Mouse (Mus musculus): Measurements from ENCODE around the gene Zfp473.
A peak's percentile ranks its signal among the peaks of the same experiment; 100 is the strongest.
"Not testable (repeated sequence)": the region's sequence is repeated elsewhere in the genome, so short reads cannot be mapped to it uniquely, and the experiment has no call there.

Gene Zfp473

GRCm38 (mm10) chr7:44709881-44710280 is 41.0 kb downstream of the Zfp473 start:
- DNase-seq, result no peak

DNA sequence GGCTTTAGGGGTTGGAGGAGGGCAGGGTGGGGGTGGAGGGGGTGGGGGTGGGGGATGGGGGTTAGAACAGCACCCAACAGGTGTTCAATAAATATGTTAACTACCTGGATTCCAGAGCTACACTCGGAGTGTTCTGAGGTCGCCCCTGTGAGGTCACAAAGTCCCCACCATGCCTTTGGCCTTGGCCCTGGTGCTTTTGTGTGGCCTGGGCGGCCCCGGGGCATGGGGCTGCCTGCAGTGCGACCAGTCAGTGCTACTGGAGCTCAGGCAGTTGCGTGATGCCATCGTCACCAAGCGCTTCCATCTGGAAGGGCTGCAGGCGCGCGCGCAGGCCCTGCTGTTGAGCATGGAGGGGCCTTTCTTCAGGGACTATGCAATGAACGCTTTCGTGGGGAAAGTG is 42.3 kb downstream of the Zfp473 start, which contains the start of gene Izumo2:
Gene Izumo2, plus strand, starts transcription at position 169 of the 400 bp plus-strand sequence.
- DNase-seq, result no peak

DNA sequence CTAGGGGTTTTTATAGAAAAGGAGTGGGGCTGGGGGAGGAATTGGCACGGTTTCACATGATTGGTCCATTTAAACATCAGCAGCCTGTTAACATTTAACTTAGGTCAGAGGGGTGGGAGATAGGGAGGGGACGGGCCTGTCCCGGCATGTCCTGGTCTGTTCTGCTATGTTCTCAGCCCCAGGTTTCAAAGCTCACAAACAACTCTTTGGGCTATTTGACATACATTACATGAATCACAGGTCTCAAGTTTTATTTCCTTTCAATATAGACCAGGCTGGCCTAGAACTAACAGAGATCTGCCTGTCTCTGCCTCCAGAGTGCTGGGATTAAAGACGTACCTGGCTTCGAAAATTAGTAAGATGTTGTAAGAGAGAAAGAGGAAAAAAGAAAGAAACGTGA is 42.8 kb downstream of the Zfp473 start:
- not testable (repeated sequence) for DNase-seq

GRCm38 (mm10) chr7:44707169-44707675 is 43.6 kb downstream of the Zfp473 start:
- no peak for DNase-seq

DNA sequence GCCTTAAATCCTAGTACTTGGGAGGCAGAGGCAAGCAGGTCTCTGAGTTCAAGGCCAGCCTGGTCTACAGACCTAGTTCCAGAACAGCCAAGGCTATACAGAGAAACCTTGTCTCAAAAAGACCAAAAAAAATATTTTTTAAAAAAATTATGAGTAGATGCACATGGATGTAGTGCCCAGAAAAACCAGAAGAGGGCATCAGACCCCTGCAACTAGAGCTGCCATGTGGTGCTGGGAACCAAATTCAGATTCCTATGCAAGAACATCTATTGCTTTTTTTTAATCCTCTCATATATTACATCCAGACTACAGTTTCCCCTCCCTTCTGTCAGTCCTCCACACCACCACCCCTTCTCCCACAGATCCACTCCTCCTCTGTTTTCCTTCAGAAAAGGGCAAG is 44.5 kb downstream of the Zfp473 start:
- DNase-seq, result no peak

GRCm38 (mm10) chr7:44705086-44705485 is 45.8 kb downstream of the Zfp473 start:
- no peak for DNase-seq

DNA sequence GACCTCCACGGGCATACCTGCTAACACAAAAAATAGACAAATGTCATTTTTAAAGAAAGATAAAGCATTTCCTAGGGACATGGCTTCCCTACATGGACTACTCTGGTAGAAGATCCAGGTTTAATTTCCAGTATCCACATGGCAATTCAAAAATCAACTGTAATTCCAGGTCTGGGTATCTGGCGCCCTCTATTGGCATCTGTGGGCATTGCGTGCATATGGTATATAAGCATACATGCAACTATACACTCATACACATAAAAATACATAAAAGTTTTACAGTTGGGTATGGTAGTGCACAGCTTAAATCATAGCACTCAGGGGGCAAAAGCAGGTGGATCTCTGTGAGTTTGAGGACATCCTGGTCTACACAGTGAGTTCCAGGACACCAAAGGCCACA is 46.5 kb downstream of the Zfp473 start:
- peak in 1 of 2 experiments; percentile 10 for DNase-seq

- no peak for DNase-seq
These were observed 47.9 kb downstream of the Zfp473 start for GRCm38 (mm10) chr7:44702985-44703384.

- no peak for DNase-seq
These were observed 48.9 kb downstream of the Zfp473 start for GRCm38 (mm10) chr7:44701921-44702320.

DNA sequence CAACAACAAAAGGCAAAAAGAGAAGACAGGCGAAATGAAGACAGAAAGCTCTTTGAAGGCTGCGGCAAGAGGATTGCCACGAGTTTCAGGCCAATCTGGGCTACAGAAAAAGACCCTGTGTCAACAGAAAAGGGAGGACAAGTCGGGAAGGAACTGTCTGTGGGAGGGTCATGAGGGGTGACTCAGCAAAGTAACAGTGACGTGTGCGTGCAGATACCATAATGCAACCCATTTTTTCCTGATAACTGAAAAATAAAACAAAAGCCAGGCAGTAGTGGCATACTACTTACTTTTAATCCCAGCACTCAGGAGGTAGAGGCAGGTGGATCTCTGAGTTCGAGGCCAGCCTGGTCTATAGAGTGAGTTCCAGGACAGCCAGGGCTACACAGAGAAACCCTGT is 52.9 kb downstream of the Zfp473 start:
- DNase-seq, result no peak

GRCm38 (mm10) chr7:44697191-44697710 is 53.6 kb downstream of the Zfp473 start:
- no peak for DNase-seq

DNA sequence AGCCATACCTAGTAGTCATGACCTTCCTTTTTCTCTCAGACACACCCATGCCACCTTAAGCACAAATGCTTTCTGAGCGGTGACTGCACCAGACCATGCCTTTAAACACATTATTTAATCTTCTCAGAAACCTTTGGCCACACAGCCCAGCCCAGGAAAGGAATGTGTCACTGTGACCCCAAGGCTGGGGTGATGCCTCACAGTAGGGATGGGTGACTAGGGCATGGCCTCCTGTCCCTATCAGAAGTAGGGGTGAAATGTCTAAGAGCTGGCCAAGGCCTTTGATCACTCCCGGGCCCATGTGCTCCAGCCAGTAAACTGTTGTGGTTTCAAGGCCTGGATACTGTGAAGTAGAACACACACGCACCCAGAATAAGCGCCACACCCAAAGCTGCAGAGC is 55.6 kb downstream of the Zfp473 start:
- DNase-seq, result no peak

DNA sequence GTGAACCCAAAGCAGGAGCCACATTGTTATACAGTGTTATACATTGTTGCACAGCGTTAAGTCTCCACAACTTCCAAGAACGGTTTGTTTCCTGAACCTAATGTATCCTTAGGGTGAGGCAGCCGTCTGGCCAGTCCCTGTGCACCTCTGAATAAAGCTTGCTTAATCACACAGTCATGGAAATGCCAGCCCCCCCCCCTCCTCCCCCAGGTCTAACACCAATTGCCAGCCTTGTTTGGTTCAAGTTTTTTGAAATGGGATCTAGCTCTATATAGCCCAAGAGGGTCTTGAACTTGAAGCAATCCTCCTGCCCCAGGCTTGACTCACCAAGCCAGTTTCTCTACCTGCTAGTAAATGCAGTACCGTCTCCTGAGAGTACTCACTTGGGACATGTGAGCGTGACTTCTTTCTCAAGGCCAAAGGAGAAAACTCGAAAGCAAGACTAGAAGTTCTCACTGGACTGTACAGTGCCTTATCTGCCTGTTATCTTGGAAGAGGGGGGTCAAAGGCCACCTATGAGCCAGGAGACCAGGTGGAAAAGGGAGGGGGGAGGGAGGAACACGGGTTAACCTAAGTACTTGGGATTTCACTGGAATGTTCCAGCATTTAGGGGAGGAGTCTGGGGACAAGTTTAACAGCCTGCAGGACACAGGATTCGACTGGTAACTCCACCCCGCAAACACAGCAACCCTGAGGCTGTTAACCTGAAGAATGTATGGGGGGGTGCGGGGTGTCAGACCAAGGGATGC is 57.2 kb downstream of the Zfp473 start:
- DNase-seq, result no peak

- no peak for DNase-seq
These were observed 61.5 kb downstream of the Zfp473 start for GRCm38 (mm10) chr7:44689331-44689730.

- DNase-seq, result no peak
These were observed 62.0 kb downstream of the Zfp473 start for GRCm38 (mm10) chr7:44688890-44689289.

GRCm38 (mm10) chr7:44685531-44686402 is 65.1 kb downstream of the Zfp473 start:
- no peak for DNase-seq

GRCm38 (mm10) chr7:44683656-44684055 is 67.2 kb downstream of the Zfp473 start:
- no peak for DNase-seq

Data from spleen, adult 18-20 months (tissue).